Mouse (Mus musculus): ENCODE results near the gene Trak2. TPM values are rescaled to one million over a fixed set of nuclear protein-coding genes. Genes with fewer than 3 reads are reported as not detected.
"Not testable (repeated sequence)": the region's sequence is repeated elsewhere in the genome, so short reads cannot be mapped to it uniquely, and the experiment has no call there.

The Trak2 gene
- polyA plus RNA-seq, 1 experiment from 2014 or later: 17.9 TPM

DNA sequence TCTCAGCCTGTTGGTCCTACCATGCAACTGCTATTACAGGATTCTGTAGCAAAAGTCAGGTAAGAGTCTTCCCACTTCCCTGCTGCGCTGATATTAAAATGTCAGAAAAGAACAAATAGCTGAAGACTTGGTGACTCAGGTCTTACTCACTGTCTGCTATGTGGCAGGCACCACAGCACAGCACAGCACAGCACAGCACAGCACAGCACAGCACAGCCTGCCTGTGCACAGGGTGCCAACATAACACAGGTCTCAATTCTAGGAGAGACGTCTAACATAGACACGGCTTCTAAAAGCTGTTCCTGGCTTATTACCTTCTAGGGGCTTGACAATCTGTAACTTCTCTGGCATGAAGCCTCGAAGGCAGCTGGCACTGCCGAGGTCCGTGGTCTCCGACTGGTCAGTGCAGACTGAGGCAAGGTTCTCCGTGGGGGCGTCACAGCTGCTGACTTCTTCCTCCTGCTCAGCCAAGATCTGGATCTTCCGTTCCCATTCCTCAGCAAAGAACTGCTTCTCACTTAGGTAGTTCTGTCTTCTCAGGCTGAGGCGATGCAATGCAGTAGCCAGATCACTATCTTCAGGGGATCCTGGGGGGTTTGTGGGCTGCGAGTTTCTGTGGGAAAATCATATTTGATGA lies 63.5 kb downstream of the Trak2 start:
- H3K4me2 ChIP-seq (ENCODE audit: low read length): no peak overlapping the region
- whole genome bisulfite sequencing: 94% methylated on average over 12 of the region's 12 CpGs
- no peak overlapping the region for H3K4me3 ChIP-seq (ENCODE audit: low read depth, low read length)
- H3K27ac ChIP-seq (ENCODE audit: low read depth, low read length): no peak overlapping the region
- no peaks in the 10 kb centered on the region for H3K9me3 ChIP-seq (replicated peaks; ENCODE audit: control insufficient read depth, low read length)
- no peaks in the 10 kb centered on the region for H3K27me3 ChIP-seq (replicated peaks; ENCODE audit: control insufficient read depth, insufficient read depth, low read length)
- DNase-seq (ENCODE audit: low spot score): no peak
- H3K4me1 ChIP-seq (ENCODE audit: control insufficient read depth, insufficient read depth, low read length): no peaks in the 10 kb centered on the region
- H3K9ac ChIP-seq (ENCODE audit: low read length): no peak overlapping the region
- no peak for ATAC-seq
- peaks cover 75% of the 10 kb centered on the region for H3K36me3 ChIP-seq (ENCODE audit: control insufficient read depth, insufficient read depth, low read length)

DNA sequence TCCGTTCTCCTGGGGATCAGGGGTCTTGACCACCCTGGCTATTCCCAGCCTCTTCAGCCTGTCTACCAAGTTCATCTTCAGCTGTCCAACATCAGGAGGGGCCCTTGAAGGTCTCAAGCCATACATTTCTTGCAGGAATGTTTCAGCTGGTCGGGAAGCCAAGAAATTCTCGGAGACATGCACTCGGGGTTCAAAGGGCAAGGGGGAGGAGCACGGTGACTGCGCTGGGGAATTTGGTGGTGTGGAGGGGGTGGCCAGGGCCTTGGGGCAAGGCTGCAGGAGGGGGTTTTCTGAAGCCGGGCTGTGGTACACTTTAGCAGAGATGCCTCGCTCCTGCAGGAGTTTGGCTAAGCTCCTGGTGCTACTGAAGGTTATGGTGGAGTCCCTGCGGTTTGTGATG lies 69.5 kb downstream of the Trak2 start:
- Histone ChIP-seq H3K9ac (ENCODE audit: low read length) (no peak overlapping the region), H3K4me1 (ENCODE audit: control insufficient read depth, insufficient read depth, low read length) (no peaks in the 10 kb centered on the region), H3K27me3 (replicated peaks; ENCODE audit: control insufficient read depth, insufficient read depth, low read length) (no peaks in the 10 kb centered on the region), H3K9me3 (replicated peaks; ENCODE audit: control insufficient read depth, low read length) (no peaks in the 10 kb centered on the region), H3K27ac (ENCODE audit: low read depth, low read length) (no peak overlapping the region), H3K4me3 (ENCODE audit: low read depth, low read length) (no peak overlapping the region), H3K36me3 (ENCODE audit: control insufficient read depth, insufficient read depth, low read length) (peaks cover 61% of the 10 kb centered on the region), H3K4me2 (ENCODE audit: low read length) (no peak overlapping the region)
- ATAC-seq (no peak), DNase-seq (ENCODE audit: low spot score) (no peak)
- WGBS: 86% methylated on average over 9 of the region's 9 CpGs

DNA sequence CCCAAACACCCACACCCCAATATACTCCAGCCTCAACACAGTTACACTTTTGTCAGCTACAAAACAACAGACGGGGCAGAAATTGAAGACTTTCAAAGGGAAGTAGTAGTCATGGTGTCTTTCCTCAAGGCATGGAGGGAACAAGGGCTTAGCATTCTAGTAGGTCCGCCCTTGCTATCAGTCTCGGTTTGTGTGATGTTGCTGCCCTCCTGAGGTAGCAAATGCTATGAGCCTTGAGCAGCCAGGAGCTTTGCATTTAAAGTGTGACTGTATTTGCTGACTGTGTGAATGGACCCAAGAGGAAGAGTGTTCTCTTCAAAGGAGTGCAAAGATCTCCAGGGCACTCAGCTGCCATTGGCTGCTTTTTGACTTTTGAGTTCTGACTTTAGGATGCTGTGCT lies 75.7 kb downstream of the Trak2 start:
- ATAC-seq; H3K4me3 ChIP-seq (ENCODE audit: low read depth, low read length); H3K27ac ChIP-seq (ENCODE audit: low read depth, low read length); H3K4me2 ChIP-seq (ENCODE audit: low read length); H3K9ac ChIP-seq (ENCODE audit: low read length); H3K4me1 ChIP-seq (ENCODE audit: control insufficient read depth, insufficient read depth, low read length); H3K9me3 ChIP-seq (replicated peaks; ENCODE audit: control insufficient read depth, low read length); H3K27me3 ChIP-seq (replicated peaks; ENCODE audit: control insufficient read depth, insufficient read depth, low read length): not testable (repeated sequence)
- peaks cover 19% of the 10 kb centered on the region for H3K36me3 ChIP-seq (ENCODE audit: control insufficient read depth, insufficient read depth, low read length)
- 40% methylated on average over 3 of the region's 3 CpGs for WGBS
- peak; percentile 17 for DNase-seq (ENCODE audit: low spot score)

DNA sequence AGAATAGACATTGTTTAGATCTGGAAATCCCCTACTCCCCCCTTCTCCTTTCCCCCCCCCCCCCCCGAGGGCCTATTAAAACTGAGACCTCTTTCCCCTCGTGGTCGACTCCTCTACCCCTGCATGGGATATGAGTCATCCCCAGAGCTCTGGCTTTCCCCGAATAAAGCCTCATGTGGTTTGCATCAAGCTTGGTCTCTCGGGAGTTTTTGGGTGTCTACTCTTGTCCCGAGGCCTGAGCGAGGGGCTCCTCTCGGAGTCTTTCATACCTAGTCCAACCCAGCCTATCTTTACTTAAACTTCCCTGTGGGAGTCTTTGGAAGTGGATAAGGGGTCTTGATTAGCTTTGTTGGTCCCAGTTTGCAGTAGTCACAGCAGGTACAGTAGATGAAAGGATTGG lies 80.8 kb downstream of the Trak2 start:
- WGBS: 93% methylated on average over 7 of the region's 8 CpGs

DNA sequence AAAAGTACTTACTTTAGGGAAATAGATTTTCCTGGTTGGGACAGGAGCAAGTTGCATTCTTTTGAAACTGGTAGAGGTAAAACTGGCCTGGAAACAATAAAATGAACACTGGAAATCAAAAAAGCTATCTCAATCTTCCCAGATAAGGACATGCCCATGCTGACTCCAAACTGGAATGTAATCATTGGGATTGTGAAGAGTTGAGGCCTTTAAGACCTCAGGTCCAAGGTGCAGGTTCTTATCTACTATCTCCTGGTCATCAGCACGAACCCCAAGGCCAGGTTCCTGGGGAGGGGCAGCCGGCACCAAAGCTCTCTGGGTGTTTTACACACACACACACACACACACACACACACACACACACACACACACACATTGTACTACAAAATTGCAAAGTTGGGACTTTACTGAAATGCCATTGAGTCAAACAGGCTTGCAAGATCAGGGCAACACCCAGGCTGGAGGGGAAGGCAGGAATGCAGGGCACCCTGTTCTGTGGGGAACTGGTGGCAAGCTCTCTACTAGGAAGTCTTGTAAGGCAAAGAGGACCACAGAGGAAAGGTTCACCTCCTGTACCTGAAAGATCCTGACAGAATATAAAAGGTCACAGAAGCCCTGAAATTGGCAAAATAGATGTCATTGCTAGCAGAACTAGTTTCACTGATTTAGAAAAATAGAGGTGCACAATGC lies 81.6 kb downstream of the Trak2 start:
- not testable (repeated sequence) for H3K27ac ChIP-seq (ENCODE audit: low read depth, low read length); H3K9ac ChIP-seq (ENCODE audit: low read length); H3K36me3 ChIP-seq (ENCODE audit: control insufficient read depth, insufficient read depth, low read length); DNase-seq (ENCODE audit: low spot score); H3K4me1 ChIP-seq (ENCODE audit: control insufficient read depth, insufficient read depth, low read length); ATAC-seq; H3K4me3 ChIP-seq (ENCODE audit: low read depth, low read length); H3K9me3 ChIP-seq (replicated peaks; ENCODE audit: control insufficient read depth, low read length); H3K27me3 ChIP-seq (replicated peaks; ENCODE audit: control insufficient read depth, insufficient read depth, low read length); H3K4me2 ChIP-seq (ENCODE audit: low read length)
- WGBS: 93% methylated on average over 2 of the region's 2 CpGs

More for the DNA sequence above, 80.8 kb downstream of the Trak2 start:
- not testable (repeated sequence) for H3K27ac ChIP-seq (ENCODE audit: low read depth, low read length); H3K36me3 ChIP-seq (ENCODE audit: control insufficient read depth, insufficient read depth, low read length); H3K9me3 ChIP-seq (replicated peaks; ENCODE audit: control insufficient read depth, low read length); DNase-seq (ENCODE audit: low spot score); H3K4me1 ChIP-seq (ENCODE audit: control insufficient read depth, insufficient read depth, low read length); H3K4me2 ChIP-seq (ENCODE audit: low read length); H3K9ac ChIP-seq (ENCODE audit: low read length); ATAC-seq; H3K27me3 ChIP-seq (replicated peaks; ENCODE audit: control insufficient read depth, insufficient read depth, low read length); H3K4me3 ChIP-seq (ENCODE audit: low read depth, low read length)

DNA sequence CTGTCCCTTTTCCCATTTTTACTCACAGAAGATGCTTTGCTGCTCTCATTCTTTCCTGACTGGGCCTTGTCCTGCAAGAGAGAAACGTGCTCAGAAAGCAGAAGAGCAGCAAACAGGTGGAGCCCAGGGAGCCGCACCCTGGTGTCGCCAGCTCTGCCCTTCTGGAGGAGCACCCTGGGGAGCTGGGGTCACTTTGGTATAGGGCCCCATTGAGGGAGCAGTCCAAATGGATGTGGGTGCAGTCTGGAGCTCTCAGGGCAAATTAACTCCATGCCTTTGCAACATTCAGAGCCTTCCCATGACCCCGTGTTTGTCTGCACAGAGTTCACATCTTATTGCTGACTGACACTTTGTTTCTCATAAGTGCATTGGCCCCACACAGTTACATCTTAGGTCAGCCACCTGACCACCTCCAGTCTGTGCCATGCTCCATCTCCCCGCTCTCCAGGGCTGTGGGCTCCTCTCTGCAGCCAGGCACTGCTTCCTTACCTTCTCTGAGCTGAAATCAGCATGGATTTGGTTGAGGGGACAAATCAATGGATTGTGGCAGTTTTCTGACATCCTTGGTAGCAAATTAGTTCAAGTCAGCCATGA lies 82.4 kb downstream of the Trak2 start:
- not testable (repeated sequence) for H3K27me3 ChIP-seq (replicated peaks; ENCODE audit: control insufficient read depth, insufficient read depth, low read length); H3K36me3 ChIP-seq (ENCODE audit: control insufficient read depth, insufficient read depth, low read length); H3K4me3 ChIP-seq (ENCODE audit: low read depth, low read length); DNase-seq (ENCODE audit: low spot score); ATAC-seq; H3K27ac ChIP-seq (ENCODE audit: low read depth, low read length); H3K9me3 ChIP-seq (replicated peaks; ENCODE audit: control insufficient read depth, low read length); H3K4me1 ChIP-seq (ENCODE audit: control insufficient read depth, insufficient read depth, low read length); H3K4me2 ChIP-seq (ENCODE audit: low read length); H3K9ac ChIP-seq (ENCODE audit: low read length)
- WGBS: 80% methylated on average over 4 of the region's 5 CpGs

DNA sequence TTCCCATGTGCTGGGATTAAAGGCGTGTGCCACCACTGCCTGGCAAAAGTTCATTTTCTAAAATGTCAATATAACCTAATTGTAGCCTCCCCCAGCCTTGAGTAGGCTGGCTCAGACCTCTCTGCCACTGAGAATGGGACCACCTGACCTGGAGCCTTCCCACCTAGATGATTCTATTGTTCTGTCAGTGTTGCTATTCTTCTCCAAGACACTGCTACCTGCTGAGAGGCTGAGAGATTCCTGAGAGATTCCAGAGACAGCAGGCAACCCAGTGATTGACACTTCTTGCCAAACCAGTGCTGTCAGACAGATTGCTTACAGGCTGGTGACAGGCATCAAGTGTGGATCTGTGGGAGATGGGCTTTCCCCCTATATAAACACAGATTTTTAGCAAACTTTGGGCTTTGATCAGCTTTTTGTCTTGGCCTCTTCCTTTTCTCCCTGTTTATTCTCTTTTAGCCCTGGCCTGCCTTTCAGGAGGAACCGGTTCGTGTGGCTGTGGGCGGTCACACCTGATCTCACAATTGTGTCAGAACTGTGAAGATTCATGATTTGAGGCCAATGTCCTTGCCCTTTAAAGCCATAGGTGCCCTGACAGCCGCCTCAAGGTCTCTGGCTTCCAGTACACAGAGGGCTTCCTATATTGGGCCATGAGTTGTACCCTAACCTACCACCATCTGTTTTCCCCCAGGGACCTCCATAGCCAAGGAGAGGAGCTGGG lies 83.2 kb downstream of the Trak2 start:
- 86% methylated on average over 5 of the region's 5 CpGs for WGBS

DNA sequence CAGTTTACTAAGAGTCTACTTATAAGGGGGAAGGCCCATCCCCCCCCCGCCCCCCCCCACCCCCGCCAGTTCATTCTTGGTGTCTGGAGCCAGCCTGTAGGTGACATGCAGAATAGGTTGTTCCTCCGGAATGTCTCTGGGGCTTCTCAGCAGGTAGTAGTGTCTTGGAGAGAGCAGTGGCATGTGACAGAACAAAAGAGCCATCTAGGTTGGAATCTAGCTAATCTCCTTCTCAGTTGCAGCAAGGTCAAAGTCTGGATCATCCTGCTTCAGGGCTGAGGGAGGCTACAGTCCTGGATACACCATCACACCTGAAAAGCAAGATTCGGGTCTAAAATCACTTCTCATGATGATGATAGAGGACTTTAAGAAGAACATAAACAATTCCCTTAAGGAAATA lies 87.6 kb downstream of the Trak2 start:
- Histone ChIP-seq H3K4me3 (ENCODE audit: low read depth, low read length) (no peak overlapping the region), H3K9me3 (replicated peaks; ENCODE audit: control insufficient read depth, low read length) (no peaks in the 10 kb centered on the region), H3K36me3 (ENCODE audit: control insufficient read depth, insufficient read depth, low read length) (no peaks in the 10 kb centered on the region), H3K4me2 (ENCODE audit: low read length) (no peak overlapping the region), H3K27me3 (replicated peaks; ENCODE audit: control insufficient read depth, insufficient read depth, low read length) (no peaks in the 10 kb centered on the region), H3K9ac (ENCODE audit: low read length) (no peak overlapping the region), H3K27ac (ENCODE audit: low read depth, low read length) (no peak overlapping the region), H3K4me1 (ENCODE audit: control insufficient read depth, insufficient read depth, low read length) (no peaks in the 10 kb centered on the region)
- DNase-seq (ENCODE audit: low spot score) (no peak), ATAC-seq (no peak)
- WGBS: 77% methylated on average over 4 of the region's 4 CpGs

More for the DNA sequence above, 83.2 kb downstream of the Trak2 start:
- Histone ChIP-seq H3K27ac (ENCODE audit: low read depth, low read length) (no peak overlapping the region), H3K4me2 (ENCODE audit: low read length) (no peak overlapping the region), H3K27me3 (replicated peaks; ENCODE audit: control insufficient read depth, insufficient read depth, low read length) (no peaks in the 10 kb centered on the region), H3K9me3 (replicated peaks; ENCODE audit: control insufficient read depth, low read length) (no peaks in the 10 kb centered on the region), H3K9ac (ENCODE audit: low read length) (no peak overlapping the region), H3K4me1 (ENCODE audit: control insufficient read depth, insufficient read depth, low read length) (no peaks in the 10 kb centered on the region), H3K4me3 (ENCODE audit: low read depth, low read length) (no peak overlapping the region), H3K36me3 (ENCODE audit: control insufficient read depth, insufficient read depth, low read length) (no peaks in the 10 kb centered on the region)
- no peak for ATAC-seq
- DNase-seq (ENCODE audit: low spot score): no peak

All from forebrain, embryonic 14.5 days (tissue).